Mouse (Mus musculus) CH12.LX (cell line): ENCODE data around the gene Abca17.

Source experiments
- EP300 ChIP-seq: IDR thresholded peaks from 2 replicates; pipeline ENCODE4 v1.6.1; 2011; ENCODE audit warnings: low read length, improper control_type of control experiment
- JUN ChIP-seq: IDR thresholded peaks from 2 replicates; pipeline ENCODE4 v1.6.1; 2011; ENCODE audit warnings: low read depth, mild to moderate bottlenecking, low read length, improper control_type of control experiment, moderate library complexity; ENCODE audit not compliant: insufficient read depth
- ZNF384 ChIP-seq: IDR thresholded peaks from 2 replicates; pipeline ENCODE4 v1.6.1; 2012; ENCODE audit warnings: low read depth, low read length, improper control_type of control experiment, inconsistent platforms

GRCm38 (mm10) chr17:24279907-24280306, 71.0 kb downstream of the Abca17 start:
- TF ChIP-seq JUN (no peak), EP300 (no peak), ZNF384 (no peak)
